Mouse (Mus musculus): ENCODE results near the gene Scaf1.
"Not testable (repeated sequence)": the region's sequence is repeated elsewhere in the genome, so short reads cannot be mapped to it uniquely, and the experiment has no call there.

The Scaf1 gene

DNA sequence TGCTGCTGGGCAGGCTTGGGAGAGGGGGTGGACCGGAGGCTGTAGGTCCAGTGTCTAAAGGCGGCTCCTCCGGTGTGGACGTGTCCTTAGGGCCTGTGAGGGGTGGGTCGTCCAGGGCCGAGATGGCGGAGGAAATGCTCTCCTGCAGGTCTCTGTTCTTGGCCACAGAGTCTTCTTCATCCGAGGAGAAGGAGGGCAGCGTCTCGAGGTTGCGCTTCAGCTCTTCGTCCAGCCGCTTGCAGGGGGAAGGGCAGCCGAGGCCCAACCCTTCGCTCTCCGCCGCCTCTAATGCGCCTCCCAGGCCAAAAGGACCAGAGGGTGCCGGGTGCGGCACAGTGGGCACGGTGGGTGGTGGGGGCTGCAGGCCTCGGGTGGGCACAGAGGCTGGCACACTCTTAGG, 29.6 kb upstream of the Scaf1 start:
- DNase-seq (ENCODE audit: extremely low read depth, low read depth, low spot score): no peak

- DNase-seq (ENCODE audit: extremely low read depth, low read depth, low spot score): no peak
Measured at GRCm38 (mm10) chr7:45043307-45043706, 27.1 kb upstream of the Scaf1 start.

DNA sequence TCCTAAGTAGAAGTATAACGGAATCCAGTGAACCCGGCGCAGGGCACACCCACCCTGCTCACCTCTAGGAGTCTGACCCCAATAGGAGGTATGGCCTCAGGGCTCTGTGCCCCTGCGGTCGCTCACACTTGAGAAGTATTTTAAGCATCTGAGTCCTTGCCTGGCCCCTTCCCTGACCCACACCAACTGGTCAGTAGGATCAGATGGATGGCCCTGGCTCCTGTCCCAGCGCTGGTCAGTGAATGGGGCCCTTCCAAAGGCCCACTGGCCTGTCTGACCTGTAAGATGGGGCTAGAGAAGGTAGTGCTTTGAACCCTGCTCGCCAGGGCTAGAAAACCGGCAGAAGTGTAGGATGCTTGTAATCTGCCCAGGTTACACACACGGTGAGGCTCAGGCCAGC, 24.7 kb upstream of the Scaf1 start:
- no peak for DNase-seq (ENCODE audit: extremely low read depth, low read depth, low spot score)

- no peak for DNase-seq (ENCODE audit: extremely low read depth, low read depth, low spot score)
Measured at GRCm38 (mm10) chr7:45038411-45038810, 22.2 kb upstream of the Scaf1 start.

GRCm38 (mm10) chr7:45037720-45038361, 21.7 kb upstream of the Scaf1 start:
- DNase-seq (ENCODE audit: extremely low read depth, low read depth, low spot score): no peak

DNA sequence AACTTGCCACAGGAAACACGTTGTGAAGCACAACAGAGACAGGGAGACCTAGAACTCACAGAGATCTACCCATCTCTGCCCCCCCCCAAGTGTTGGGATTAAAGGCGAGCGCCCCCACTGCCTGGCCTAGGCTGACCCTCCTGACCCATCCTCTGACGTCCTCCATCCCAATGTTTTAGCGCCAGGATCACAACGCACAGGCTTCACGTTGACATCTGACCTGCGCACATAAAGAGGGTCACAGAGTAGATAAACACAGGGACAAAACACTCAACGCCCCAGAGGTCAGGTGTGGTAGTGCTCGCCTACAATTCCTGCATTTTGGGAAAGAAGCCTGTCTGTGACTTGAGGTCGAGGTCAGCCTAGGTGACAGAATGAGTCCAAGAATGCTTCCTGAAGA, 20.5 kb upstream of the Scaf1 start:
- no peak for DNase-seq (ENCODE audit: extremely low read depth, low read depth, low spot score)

GRCm38 (mm10) chr7:45035631-45036030, 19.5 kb upstream of the Scaf1 start:
- no peak for DNase-seq (ENCODE audit: extremely low read depth, low read depth, low spot score)

DNA sequence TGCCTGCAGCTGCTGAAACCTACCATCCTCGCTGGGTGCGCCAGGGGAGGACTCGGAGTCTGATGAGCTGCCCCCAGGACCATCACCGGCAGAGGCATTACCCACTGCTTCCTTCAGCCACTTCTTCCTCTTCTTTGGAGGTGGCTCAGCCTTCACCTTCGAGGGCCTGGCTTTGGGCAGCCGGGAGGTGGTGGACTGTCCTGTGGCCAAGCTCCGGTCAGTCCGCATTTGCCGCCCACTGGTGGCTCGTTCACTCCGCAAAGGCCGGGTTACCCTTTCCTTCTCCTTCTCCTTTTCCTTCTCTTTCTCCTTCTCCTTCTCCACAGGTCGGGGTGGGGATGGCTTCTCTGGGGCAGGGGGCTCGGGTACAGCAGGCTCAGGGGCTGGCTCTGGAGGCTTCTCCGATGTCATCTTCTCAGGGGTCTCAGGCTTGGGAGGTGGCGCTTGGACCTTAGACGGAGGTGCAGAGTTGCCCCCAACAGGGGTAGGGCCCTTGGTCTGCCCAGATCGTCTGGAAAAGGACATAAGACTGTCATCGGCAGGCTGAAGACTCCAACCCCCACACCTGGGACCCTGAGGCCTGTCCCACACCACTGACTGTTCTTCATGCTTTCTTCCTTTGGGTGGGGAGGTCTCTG, 17.7 kb upstream of the Scaf1 start:
- no peak for DNase-seq (ENCODE audit: extremely low read depth, low read depth, low spot score)

- DNase-seq (ENCODE audit: extremely low read depth, low read depth, low spot score): no peak
Measured at GRCm38 (mm10) chr7:45030857-45031256, 14.7 kb upstream of the Scaf1 start.

DNA sequence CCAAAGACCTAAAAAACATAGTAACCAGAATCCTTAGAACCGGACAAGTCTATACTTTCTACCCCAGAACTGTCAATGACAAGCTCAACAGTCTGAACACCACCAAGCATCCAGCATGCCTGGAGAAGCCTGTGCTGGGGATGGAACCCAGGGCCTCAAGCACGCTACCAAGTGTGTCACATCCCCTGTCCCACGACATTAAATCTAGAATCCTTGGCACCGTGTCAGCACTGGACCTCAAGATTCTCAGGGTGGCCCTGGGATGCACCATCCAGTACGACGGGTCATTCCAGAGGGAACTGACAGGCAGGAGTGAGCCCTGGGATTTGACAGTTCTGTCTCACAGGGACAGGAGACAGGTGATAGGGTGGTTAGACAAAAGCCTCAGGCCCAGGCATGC, 13.8 kb upstream of the Scaf1 start:
- DNase-seq (ENCODE audit: extremely low read depth, low read depth, low spot score): no peak

DNA sequence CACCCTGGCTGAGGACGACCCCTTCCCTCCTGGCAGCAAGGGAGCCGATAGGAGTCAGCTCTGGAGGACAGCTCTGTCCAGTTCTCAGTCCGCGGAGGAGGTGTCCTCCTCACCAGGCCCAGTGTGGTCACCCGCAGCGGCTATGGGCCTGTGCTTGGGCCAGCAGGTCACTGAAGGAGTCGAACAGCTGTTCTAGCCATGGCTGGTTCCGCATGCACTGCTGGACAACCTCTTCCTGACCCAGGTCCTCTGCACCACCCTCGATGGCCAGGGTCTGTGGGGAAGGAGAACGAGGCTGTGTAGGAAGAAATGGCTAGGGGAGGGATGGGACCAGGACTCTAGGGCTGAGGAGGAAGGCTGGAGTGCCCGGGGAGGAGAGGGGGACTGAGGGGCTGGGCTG, 12.2 kb upstream of the Scaf1 start:
- no peak for DNase-seq (ENCODE audit: extremely low read depth, low read depth, low spot score)

DNA sequence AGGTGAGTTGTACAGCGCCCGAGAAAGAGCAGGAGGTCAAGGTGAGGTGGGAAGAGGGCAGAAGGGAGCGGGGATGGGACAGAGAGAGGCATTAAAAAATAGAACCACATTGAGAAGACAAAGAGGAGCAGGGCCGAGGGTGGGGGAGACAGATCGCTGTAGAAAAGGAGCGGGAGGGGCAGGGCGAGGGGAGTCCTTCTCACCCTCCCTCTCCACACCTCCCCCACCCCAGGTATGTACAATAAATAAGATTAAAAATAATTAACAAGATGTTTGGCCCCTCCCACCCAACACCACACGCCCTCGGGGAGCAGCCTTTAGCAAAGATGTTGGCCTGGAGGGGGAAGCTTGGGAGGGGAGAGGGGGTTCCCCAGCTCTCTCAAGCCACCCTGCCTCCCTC, 11.6 kb upstream of the Scaf1 start:
- no peak for DNase-seq (ENCODE audit: extremely low read depth, low read depth, low spot score)

- no peak for DNase-seq (ENCODE audit: extremely low read depth, low read depth, low spot score)
Measured at GRCm38 (mm10) chr7:45026256-45026655, 10.1 kb upstream of the Scaf1 start.

DNA sequence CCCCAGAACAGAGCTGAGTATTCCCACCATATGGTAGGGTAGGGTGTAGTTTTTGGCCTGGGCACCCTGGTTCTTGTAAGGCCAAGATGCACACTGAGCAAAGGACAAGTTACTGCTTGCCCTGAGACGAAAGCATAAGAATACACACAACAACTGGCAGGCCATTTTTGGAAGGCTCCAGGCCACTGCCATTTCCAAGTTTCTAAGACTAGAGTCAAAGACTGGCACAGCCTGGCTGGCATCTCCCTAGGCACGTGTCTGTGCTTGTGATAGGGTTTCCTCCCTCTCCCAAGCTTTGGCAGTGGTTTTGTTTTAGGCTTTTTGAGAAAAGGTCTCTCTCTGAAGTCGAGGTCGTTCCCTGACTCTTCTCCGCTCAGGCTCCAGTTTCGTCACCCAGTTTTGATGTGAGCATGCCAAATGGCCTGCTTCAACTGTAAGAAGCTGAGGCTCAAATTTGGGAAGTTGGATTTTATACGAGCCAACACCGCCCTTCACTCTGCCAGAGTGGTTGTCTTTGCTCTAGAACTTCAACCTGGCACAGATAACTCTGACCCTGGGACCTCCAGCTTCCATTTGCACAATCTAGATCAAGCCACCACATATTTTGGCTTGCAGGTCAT, 9.5 kb upstream of the Scaf1 start:
- peak; percentile 97 for DNase-seq (ENCODE audit: extremely low read depth, low read depth, low spot score)

GRCm38 (mm10) chr7:45024281-45025248, 8.4 kb upstream of the Scaf1 start:
- DNase-seq (ENCODE audit: extremely low read depth, low read depth, low spot score): no peak

DNA sequence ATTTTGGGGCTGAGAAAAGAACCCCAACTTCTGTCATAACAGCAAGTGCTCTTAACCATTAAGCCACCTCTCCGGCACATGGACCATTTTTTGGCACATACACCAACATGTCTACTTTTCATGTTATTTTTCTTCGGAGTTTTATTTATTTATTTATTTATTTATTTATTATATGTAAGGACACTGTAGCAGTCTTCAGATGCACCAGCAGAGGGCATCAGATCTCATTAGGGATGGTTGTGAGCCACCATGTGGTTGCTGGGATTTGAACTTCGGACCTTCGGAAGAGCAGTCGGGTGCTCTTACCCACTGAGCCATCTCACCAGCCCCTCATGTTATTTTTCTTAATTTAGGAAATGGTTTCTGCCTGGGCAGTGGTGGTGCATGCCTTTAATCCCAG, 7.5 kb upstream of the Scaf1 start:
- not testable (repeated sequence) for DNase-seq (ENCODE audit: extremely low read depth, low read depth, low spot score)

DNA sequence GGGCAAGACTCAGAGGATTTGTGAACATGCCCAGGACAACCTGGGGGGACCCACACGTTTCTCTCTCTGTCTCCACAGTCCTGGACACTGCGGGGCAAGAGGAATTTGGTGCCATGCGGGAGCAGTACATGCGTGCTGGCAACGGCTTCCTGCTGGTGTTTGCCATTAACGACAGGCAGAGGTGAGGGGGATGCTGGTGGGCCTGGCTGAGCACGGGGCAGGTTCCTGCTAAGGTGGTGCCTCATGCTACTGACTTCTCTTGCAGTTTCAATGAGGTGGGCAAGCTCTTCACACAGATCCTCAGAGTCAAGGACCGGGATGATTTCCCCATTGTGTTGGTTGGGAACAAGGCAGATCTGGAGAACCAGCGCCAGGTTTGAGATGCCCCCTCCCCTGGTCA, 4.1 kb upstream of the Scaf1 start:
- no peak for DNase-seq (ENCODE audit: extremely low read depth, low read depth, low spot score)

- peak; percentile 70 for DNase-seq (ENCODE audit: extremely low read depth, low read depth, low spot score)
Measured at GRCm38 (mm10) chr7:45019031-45019571, 2.9 kb upstream of the Scaf1 start.

GRCm38 (mm10) chr7:45017242-45018061, 1.3 kb upstream of the Scaf1 start, which contains the start of gene Rras:
TSS of gene Rras (plus strand) at chr7:45017961.
- peak; percentile 97 for DNase-seq (ENCODE audit: extremely low read depth, low read depth, low spot score)

GRCm38 (mm10) chr7:45016761-45017160, 598 bp upstream of the Scaf1 start:
- no peak for DNase-seq (ENCODE audit: extremely low read depth, low read depth, low spot score)
